Mouse (Mus musculus): Measurements from ENCODE around the gene Cbl.
"Not testable (repeated sequence)": the region's sequence is repeated elsewhere in the genome, so short reads cannot be mapped to it uniquely, and the experiment has no call there.

Cbl gene

DNA sequence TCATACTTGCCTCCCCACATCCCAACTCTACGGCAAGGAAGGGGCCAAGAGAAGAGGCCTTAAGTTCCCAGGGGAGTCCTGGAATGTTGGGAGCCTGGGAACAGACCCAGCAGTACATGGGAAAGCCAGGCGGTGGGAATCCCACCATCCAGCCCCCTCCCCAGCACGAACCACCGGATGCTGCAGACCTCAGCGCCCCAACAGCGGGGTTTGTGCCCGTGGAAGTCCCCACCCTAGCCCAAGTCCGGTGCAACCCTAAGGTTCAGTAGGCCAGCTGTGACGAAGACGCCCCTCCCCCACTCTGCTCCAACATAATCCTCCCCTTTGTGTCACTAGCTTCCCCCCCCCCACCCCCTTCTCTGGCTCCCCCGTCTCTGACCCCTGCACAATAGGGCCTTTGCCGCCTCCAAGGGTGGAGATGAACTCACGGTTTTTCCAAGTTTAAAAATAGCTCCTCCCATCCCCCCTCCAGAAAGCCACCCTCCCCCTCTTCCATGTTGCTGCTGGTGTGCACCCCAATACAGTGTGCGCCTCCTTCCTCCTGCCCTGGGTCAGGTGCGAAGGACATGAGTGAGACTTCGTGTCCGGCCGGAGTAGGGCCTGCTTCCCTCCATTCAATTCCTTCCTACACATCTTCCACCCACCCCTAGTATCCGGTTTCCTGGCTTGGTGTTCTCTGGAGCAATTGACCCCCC lies 103.1 kb downstream of the Cbl start:
- DNase-seq (ENCODE audit: low read depth, low spot score) = peak; percentile 49

DNA sequence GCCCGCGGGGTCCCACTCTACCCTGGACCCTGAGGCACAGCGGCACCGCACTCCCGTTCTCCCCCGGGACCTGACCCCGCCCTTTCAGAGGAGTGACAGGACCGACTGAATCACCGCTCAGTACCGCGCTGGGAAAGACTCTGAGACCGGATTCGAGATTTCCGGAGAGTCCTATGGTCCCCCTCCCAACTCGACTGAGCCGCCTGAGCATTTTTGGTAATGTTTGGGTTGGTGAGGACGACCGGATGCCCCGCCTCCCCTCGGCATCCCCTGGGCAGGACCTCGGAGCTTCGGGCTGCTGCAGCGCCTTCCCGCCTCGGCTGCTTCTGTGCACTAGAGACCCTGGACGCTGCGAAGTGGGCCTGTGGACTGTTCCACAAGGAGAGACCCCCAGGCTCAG lies 103.8 kb downstream of the Cbl start:
- peak; percentile 85 for DNase-seq (ENCODE audit: low read depth, low spot score)

DNA sequence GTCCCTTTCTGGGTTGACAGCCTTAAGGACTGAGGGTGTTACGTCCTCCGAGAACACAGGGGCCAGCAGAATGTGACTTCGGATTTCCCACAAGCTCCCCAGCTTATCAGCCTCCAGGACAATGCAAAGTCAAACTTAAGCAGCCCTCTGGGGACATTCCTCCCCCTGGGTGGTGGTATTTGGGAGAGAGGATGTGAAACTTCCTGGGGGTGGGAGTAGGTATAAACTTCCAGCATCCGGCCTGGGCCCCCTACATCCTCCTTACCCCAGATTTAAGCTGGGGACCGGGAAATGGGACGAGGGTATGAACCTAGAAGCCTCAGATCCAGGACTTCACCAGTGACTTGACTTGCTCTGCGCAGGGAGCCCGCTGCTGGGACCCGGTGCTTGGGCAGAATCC lies 104.2 kb downstream of the Cbl start:
- no peak for DNase-seq (ENCODE audit: low read depth, low spot score)

DNA sequence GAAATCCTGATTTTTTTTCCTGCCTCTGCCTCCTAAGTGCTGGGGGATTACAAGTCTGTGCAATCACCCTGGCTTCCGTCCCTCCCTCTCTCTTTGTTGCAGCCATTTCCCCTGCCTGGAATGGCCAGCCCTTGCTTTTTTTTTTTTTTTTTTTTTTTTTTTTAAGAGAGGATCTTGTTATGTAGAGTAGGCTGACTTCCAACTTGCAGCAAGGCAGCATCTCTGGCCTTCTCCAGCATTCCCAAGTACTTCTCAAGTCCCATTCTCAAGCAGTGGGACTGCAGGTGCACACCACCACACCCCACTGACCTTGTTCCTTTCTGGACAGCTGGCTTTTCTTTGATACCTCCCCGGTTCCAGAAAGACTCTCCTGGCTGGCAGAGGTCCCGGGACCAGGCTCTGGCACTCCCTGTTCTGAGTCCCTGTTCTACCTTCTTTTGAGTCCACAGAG lies 106.5 kb downstream of the Cbl start:
- DNase-seq (ENCODE audit: low read depth, low spot score) = no peak

DNA sequence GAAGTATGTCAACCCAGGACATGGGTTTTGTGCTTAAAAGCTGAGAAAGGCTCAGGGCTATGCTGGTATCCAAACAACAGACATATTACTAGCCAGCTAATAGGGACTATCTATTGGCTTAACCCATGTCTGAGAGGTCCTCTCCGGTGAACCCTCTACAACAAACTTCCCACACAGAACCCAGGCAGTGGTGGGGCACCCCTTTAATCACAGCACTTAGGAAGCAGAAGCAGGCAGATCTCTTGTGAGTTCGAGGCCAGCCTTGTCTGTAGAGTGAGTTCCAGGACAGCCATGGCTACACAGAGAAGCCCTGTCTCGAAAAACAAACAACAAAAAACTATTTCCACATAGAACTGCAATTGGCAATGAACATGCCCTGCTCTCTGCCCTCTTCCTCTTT lies 107.1 kb downstream of the Cbl start:
- DNase-seq (ENCODE audit: low read depth, low spot score) = no peak

DNA sequence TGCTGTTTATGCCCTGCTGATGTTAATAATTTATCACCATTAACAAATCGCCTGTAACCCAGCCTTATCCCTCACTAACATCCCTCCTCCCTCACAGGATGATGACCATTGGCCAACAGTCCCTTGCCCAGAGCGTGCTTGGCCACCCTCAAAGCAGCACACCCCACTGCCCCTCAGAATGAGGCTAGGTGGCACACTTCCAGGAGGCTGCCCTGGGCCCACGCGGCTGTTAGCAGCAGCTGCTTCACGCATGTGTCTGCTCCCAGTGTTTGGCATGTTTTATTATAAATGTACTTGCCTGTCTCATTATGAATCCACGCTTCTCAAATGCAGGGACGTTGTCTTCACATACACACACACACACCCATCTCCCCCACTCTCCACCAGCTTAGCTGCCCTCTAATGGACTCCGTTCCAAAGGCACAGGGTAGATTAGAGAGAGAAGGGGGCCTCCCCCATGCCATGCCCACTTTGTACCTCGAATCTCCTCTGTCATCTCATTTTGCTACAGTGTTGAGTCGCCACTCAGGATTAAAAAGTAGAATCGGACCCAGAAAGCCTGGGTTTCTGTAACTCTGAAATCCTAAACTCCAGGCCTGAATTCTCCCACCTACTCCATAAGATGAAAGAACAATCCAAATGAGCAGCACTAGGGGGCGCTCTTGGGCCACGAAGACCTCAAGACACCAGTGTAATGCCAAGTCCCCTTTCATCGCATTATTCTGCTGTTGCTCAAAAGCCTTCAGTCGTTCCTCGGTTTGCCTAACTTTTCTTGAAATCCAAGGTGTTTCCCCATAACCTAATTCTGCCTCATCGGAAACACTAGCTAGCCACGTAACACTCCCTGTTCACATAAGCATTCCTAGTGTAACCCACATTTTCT lies 108.1 kb downstream of the Cbl start:
- peak; percentile 84 for DNase-seq (ENCODE audit: low read depth, low spot score)

DNA sequence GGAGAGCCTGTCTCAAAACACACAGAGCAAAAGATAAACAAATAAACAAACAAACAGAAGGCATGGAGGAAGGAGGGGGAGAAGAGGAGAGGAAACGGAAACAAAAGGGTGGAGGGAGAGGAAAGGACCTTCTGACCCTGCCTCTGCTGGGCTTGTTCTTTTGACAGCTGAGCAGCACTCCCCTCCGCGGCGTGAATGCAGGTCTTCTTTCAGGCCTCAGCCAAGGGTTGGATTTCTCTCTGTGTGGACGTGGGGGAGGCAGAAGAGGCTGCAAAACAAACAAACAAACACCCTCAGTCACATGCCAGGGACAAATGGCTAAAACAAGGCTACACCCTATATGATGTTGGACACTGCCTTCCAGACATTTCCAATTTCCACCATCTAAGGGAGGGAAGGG lies 108.8 kb downstream of the Cbl start:
- DNase-seq (ENCODE audit: low read depth, low spot score) = no peak

DNA sequence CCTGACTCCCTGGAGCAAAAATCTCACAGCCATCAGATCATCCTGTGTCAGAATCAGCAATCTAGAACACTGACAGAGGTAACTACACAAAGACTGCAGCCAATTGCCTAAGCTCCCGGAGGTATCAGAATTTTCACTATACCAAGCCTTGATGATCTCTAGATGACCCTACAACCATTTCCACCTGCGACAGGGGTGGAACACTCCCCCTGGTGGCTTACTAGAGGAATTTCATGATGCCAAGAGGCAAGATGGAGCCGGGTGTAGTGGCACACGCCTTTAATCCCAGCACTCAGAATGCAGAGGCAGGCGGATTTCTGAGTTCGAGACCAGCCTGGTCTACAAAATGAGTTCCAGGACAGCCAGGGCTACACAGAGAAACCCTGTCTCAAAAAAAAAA lies 109.5 kb downstream of the Cbl start:
- peak; percentile 38 for DNase-seq (ENCODE audit: low read depth, low spot score)

DNA sequence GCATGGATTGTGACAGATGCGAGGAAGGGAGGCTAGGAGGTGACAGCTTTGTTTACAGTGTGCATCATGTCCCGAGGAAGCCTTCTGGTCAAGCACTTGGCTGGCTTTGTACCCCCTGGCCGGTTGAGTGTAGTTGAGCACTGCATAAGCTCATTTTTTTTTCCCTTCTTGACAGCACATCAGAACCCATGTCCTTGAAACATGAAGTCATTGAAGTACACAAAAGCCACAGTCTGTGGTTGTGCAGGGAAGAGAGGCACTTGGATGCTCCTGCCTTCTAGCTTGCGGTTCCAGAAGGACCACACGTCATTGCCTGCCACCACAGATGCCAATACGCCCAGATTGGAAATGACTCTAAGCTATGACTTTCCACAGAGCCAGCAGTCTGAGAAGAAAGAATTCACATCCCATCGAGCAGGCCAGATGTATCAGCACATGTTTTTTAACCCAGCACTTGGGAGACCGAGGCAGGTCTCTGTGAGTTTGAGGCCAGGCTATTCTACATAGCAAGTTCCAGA lies 113.8 kb downstream of the Cbl start:
- no peak for DNase-seq (ENCODE audit: low read depth, low spot score)

DNA sequence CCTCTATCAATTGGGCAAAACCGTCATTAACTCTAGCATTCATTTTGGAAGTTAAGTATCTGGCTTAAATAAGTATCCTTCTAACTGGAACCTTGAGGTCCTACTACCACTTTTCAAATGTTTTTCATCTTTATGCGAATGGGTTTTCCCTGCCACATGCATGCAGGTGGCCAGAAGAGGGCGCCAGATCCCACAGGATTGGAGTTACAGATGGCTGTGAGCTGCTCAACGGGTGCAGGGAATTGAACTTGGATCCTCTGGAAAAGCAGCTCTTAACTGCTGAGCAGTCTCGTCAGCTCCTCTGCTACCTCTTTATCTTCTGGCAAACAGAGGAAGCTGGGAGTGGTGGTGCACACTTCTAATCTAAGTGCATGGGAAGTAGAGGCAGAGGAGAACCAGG lies 114.8 kb downstream of the Cbl start:
- peak; percentile 49 for DNase-seq (ENCODE audit: low read depth, low spot score)

DNA sequence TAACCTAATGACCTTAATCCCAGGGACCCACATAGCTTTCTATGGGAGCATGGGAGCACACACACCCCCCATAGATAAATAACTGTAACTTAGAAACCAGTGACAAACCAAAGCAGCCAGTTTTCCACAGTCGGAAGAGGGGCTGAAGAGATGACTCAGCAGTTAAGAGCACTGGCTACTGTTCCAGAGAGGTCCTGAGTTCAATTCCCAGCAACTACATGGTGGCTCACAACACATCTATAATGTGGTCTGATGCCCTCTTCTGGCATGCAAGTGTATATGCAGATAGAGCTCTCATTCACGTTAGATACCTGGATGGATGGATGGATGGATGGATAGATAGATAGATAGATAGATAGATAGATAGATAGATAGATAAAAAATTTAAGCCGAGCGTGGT lies 117.7 kb downstream of the Cbl start:
- DNase-seq (ENCODE audit: low read depth, low spot score) = no peak

DNA sequence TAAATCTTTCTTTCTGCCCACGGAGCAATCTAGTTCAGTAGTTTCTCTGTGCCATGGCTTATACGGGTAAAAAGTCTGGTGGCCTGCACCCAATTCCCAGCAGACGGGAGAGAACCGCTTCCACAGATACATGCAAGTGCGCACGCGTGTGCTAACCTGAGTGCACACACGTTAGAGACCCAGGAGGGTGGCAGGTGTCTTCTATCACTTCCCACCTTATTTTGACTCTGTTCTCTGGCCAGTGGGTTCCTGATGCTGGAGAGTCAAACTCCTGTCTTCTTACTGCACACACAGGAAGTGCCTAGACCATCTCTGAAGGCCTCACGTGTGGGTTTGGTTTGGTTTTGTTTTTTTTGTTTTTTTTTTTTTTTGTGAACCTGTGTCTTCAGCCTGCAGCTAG lies 118.2 kb downstream of the Cbl start:
- DNase-seq (ENCODE audit: low read depth, low spot score) = peak; percentile 39

DNA sequence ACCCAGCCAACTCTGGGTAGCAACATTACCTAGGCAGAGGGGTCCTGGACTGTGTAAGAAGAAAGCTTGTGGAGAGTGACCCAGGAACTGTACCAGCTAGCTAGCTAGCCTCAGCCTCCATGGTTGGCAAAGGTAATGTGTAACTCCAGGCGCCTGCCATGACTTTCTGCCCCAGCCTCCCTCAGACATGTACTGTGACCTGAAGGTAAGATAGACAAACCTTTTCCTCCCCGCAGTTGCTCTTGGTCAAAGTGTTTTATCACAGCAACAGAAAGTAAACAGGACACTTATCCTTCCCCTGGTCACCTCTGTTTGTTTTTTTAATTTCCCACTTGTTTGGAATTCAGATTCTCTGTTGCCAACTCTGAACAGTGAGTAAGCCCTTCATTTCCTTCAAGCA lies 119.4 kb downstream of the Cbl start:
- DNase-seq (ENCODE audit: low read depth, low spot score) = no peak

DNA sequence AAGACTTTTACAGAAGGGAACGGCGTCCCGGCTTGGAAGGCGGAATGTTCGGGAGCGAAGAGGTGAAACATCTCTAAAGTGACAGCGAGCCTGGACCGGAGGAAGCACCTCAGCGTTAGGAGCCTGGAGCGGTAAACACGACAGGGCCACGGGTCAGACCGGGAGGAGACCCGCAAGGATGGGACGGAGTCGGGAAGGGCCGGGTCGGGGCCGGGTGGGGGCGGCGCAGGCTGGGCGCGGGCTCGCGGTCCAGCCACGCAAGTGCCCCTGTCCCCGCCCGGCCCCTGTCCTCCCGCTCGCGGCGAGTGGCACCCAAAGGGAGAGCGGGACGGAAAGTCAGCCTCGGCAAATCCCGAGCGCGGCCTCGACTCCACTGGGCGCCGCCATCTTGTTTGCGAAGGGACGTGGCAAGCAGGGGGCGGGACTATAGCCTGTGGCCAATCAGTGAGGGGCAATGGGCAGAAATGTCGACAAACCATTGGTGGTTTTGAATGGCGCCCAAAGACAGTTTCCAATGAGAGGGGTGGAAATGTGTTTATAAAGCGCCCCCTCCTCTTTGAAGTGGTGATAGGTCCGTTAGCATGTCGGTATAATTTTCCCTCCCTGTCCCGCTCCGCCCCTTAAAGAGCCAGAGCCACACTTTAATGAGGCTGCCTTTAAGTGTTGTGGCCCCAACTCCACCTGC lies 120.6 kb downstream of the Cbl start, which contains the start of the genes Gm49380 and Rnf26:
Gm49380 (minus strand) TSS at position 396 of the 685 bp plus-strand sequence.
Rnf26 (minus strand) TSS at position 413 of the 685 bp plus-strand sequence.
- peak; percentile 98 for DNase-seq (ENCODE audit: low read depth, low spot score)

DNA sequence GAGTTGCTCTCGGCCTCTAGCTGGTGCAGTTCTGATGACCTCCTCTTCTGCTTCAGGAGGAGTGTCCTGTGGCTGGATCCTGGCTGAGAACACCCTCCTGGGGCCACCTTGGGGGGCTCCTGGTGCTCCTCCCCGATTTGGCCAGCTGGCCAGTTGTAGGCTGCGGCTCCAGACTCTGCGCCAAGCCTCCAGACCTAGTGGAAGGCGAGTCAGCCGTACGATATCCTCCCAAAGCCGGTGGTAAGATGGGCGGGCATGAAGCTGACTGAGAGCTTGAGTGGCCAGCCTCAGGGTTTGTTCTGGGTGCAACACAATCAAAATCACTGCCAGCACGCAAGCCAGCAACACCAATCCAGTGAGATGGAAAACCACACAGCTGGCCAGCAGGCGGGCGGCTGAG lies 121.9 kb downstream of the Cbl start:
- not testable (repeated sequence) for DNase-seq (ENCODE audit: low read depth, low spot score)

DNA sequence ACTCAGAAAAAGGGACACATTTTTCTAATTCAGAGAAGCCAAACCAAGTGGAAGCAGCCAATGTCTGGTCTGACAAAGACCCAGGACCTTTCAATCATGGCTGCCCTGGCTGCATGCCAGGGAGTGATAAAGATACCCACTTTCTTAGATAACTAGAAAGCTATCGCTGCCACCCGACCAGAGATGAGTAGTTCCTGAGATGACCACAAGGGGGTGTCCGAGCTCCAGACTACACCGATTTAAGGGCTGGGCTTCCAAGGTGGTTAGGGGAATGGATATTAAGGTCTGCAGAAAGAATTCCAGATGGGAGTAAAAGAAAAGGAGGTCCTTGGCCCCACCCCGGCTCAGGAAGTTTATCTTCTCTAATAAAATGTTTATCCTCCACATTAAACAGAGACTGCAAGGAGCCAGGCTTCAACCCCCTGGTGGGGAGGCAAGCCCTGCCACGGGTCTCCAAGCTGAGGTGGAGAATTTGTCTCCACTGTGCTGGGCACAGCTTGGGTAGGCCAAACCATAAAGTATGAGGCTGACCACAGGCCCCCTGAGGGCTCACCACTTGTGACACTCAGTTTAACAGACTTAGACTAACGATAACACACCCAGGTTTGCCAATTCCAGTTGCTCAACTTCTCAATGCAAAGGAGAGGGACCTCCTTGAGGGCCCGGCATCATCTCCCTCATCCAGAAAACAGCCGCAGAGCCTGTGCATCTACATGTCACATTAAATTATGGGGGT lies 124.3 kb downstream of the Cbl start:
- DNase-seq (ENCODE audit: low read depth, low spot score) = peak; percentile 76

DNA sequence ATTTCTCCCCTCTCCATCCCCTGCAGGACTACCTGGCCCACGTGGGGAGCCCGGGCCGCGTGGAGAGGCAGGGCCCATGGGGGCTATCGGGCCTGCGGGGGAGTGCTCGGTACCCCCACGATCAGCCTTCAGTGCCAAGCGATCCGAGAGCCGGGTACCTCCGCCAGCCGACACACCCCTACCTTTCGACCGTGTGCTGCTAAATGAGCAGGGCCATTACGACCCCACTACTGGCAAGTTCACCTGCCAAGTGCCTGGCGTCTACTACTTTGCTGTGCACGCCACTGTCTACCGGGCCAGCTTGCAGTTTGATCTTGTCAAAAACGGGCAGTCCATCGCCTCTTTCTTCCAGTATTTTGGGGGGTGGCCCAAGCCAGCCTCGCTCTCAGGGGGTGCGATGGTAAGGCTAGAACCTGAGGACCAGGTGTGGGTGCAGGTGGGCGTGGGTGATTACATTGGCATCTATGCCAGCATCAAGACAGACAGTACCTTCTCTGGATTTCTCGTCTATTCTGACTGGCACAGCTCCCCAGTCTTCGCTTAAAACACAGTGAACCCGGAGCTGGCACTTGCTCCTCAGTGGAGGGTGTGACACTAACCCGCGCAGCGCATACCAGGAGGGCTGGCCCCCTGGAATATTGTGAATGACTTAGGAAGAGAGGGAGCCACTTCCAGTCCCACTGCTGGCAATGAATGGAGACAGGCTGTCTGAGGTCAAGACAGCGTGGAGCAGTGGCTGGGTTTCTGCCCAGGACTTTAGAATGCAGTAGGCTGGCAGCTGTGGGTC lies 125.4 kb downstream of the Cbl start:
- DNase-seq (ENCODE audit: low read depth, low spot score) = no peak

DNA sequence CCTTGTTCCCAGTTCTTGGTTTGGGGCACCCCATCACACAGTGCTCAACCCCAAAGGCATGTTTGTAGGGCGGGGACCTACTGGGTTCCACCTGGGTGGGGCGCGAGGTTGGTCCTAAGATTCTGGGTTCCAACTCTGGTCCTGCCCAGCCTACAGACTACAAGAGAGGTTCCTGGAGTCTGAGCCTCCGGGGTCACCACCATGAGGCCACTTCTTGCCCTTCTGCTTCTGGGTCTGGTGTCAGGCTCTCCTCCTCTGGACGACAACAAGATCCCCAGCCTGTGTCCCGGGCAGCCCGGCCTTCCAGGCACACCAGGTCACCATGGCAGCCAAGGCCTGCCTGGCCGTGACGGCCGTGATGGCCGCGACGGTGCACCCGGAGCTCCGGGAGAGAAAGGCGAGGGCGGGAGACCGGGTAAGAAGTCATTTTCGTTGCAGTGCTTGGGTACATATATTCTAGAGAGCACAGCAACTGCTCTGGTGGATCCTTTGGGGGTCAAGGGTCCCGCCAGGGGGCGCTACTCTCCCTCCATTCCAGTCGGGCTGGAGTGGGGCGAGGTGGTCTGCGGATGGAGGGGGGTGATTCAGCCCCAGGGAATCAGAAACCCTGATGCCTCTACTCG lies 126.2 kb downstream of the Cbl start:
- DNase-seq (ENCODE audit: low read depth, low spot score) = no peak

DNA sequence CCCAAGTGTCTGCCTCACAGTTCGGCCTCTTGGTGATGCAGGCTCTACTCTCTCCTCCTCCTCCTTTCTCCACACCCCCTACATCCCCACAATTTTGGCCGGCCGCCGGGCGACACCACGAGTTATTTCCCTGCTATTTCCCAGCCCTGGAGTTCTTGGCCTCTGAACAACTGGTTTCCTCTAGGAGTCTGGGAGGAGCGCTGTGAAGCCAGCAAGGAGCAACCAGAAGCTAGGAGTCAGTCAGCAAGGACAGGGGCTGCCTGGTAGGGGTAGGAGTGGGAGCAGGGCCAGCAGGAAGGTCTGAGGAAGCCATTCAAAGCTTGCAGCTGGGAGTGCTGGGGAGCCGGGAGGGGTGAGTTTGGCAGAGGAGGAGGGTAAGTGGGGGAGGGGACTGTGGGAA lies 126.7 kb downstream of the Cbl start, which contains the start of gene C1qtnf5:
C1qtnf5 (plus strand) TSS at position 136 of the 400 bp plus-strand sequence.
- DNase-seq (ENCODE audit: low read depth, low spot score) = no peak

DNA sequence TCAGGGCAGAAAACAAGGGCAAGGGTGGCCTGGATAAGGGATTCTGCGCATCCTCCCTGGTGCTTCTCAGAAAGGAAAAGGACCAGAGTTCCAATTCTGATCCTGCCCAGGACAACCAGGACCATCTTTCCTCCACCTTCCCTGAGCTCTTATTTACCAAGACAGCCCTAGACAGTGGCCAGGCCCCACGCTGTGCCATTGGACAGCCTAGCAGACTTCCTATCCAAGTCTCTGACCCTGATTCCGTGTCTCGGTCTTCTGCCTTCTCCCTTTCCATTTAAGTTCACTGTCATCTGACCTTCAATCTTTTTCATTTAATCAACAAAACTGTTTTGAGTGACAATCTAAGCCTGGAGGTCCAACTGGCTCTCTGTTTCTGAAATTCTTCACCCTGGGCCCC lies 127.3 kb downstream of the Cbl start:
- no peak for DNase-seq (ENCODE audit: low read depth, low spot score)

Measured in CD4-positive helper T cell, adult 2 months (primary cell).